Mouse (Mus musculus): Measurements from ENCODE around the gene Mrto4. TPM values are rescaled to one million over a fixed set of nuclear protein-coding genes. Genes with fewer than 3 reads are reported as not detected.

Gene Mrto4
- polyA plus RNA-seq, 1 experiment from 2014 or later, result 81.1 TPM

Small RNAs within 50 kb of the gene (microRNA-seq; reads per million reads assigned to microRNA genes)
- 1.0 reads per million for gene Gm24245
- gene Gm25732, result not detected

Other genes with a start within 250 kb of the Mrto4 start
- 346 and 393 TPM in 2 replicates for gene Minos1, start 221.5 kb downstream of the Mrto4 start, polyA plus RNA-seq (2014; fragmentation: Nextera tagmentation; extraction: Ambion mirVana)
- gene Capzb, start 159.7 kb downstream of the Mrto4 start, polyA plus RNA-seq (2014; fragmentation: Nextera tagmentation; extraction: Ambion mirVana), result 250 and 281 TPM in 2 replicates
- gene Pqlc2, start 41.9 kb downstream of the Mrto4 start, polyA plus RNA-seq (2014; fragmentation: Nextera tagmentation; extraction: Ambion mirVana), result 10.6 and 11.5 TPM in 2 replicates
- 55.7 and 64.2 TPM in 2 replicates for gene Akr7a5, start 41.8 kb downstream of the Mrto4 start, polyA plus RNA-seq (2014; fragmentation: Nextera tagmentation; extraction: Ambion mirVana)
- gene Emc1, start within 50 bp of the Mrto4 start, polyA plus RNA-seq (2014; fragmentation: Nextera tagmentation; extraction: Ambion mirVana), result 33.5 and 35.2 TPM in 2 replicates
- 83.3 and 97.3 TPM in 2 replicates for gene Ubr4, start within 50 bp of the Mrto4 start, polyA plus RNA-seq (2014; fragmentation: Nextera tagmentation; extraction: Ambion mirVana)
- 5.2 and 6.2 TPM in 2 replicates for gene Iffo2, start 178.0 kb upstream of the Mrto4 start, polyA plus RNA-seq (2014; fragmentation: Nextera tagmentation; extraction: Ambion mirVana)